Mouse (Mus musculus) B cell, adult 2 months (primary cell): Measurements from ENCODE around the gene Upf1.
A peak's percentile ranks its signal among the peaks of the same experiment; 100 is the strongest.

Source experiments
- DNase-seq, 2 experiments: peaks; one replicate each; pipeline ENCODE4 v3.0.0; 2022

Upf1 gene

GRCm38 (mm10) chr8:70356111-70356510 lies 3.0 kb upstream of the Upf1 start:
- DNase-seq, result no peak

DNA sequence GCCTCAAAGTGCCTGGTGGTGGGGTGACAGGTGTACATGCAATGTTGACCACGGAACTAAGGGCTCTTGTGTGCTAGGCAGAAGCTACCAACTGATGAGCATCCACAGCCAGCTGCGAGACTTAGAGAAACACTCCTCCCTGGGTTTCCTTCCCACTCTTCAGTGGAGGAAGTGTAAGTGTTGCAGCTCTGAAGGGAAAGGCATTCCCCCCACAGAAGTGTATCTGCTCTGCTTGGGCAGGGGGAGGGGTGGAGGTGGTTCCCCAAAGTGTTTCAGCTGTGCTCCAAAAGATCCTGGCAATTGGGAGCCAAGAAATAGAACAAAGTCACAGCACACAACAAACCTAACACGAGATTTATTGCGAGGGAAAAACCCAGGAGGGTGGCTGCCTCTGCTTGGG lies 926 bp upstream of the Upf1 start:
- DNase-seq, result no peak

DNA sequence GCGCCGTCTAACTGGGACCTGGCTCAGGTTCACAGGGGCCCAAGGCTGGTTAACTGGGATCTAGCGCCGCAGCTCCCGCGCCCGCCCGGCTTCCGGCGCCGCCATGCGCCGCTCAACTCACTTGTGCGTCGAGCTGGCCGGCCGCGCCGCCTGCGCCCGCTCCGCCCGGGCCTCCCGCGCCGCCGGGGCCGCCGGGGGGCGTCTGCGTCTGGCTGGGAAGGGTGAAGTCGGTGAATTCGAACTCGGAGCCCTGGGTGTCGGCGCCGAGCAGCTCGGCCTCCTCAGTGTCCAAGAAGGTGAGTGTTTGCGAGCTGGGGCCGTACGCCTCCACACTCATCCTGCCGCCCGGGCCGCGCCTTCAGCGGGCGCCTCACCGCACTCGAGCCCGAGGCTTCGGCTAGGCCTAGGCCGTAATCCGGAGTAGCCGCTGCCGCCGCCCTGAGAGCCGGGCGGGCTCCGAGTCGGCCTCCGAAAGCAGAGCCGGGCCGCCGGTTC lies 374 bp downstream of the Upf1 start:
- DNase-seq, result peak; percentile 75 to 78

DNA sequence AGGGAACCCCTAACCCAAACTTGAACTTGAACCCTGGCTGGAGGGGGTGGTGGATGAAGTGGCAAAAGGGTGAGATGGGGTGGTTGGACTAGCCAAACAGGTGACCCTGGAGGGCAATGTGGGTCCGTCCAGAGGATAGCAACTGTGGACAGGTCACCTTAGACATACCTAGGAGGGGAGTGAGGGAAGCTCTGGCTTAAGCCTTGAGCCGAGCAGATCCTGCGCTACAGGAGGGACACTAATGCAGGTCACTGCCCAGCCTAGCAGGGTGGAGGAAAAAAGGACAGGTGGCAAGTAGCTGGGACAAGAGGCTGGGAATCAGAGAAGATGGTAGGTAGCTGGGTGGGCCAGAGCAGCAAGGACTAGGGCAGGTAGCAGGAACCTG lies 1.1 kb downstream of the Upf1 start:
- no peak for DNase-seq

GRCm38 (mm10) chr8:70351035-70351999 lies 1.8 kb downstream of the Upf1 start:
- DNase-seq, result no peak

GRCm38 (mm10) chr8:70347860-70348420 lies 5.1 kb downstream of the Upf1 start:
- no peak for DNase-seq

DNA sequence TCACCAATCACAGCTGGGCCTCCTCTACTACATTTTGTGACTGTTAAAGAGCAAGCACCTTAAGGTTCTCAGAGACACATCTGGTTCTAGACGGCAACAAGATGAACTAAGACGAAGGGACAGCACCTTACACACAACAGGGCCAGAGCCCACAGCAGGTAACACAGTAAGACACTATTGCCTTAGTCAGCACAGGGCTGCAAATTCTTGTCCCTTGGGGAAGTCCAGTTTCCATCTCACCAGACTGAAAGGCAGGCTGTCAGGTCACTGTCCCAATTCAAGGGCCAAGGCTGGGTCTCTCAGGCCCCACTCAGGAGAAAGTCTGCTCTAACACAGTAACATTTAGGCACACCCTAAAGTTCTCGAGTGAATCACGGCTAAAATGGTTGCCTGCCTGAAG lies 5.6 kb downstream of the Upf1 start:
- no peak for DNase-seq

DNA sequence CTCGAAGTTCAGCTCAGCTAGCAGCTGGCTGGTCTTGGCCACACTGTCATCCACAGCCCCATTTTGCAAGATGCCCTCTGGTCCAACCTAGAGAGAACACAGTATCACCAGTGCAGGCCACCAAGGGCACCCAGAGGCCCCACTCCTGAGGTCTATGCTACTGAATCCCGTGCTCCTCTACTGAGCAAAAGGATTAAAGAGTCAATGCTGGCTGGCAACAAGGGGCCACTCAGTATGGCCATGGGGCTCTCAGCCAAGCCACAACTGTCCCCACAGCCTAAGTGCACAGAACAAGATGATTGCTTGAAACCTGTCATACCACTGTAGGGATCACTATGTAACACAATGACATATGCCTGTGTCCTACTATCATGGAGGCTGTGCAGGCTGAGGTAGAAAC lies 8.8 kb downstream of the Upf1 start:
- no peak for DNase-seq

DNA sequence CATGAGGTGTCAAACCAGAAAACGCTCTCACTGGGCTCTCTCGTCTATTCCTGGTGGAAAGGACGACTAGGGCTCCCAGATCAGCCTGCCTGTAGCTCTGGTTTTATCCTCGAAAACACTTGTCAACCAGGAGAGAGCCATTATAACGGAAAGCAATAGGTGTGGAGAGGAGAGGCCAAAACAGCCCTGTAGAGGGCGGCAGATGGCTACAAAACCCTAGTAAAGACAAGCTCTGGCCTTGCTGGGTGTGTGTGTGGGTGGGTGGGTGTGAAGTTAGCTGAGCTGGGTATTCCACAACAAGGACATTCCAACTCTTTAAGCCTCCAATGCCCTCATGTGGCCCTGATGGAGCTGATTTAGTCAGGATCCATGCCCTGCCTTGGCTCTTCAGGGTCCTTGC lies 9.4 kb downstream of the Upf1 start:
- peak; percentile 39 to 46 for DNase-seq

DNA sequence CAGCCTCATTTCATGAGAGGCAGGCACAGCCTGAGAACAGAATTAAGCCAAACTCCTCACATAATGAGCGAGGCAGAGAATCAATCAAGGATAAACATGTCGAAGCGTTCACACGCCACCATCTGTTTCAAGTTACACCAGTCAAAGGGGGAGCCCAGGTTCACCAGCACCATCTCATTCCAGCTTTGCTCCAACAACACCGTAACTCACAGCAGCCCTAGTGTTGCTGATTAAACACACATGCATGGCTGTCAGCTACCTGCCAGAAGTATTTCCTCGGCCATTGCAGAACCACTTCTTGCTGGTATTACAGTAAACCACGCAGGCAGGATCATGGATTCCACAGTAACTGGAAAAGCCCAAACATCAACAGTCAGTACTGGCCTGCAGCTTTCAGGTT lies 10.0 kb downstream of the Upf1 start:
- no peak for DNase-seq

- DNase-seq, result no peak
These were observed 11.1 kb downstream of the Upf1 start for GRCm38 (mm10) chr8:70342007-70342406.

DNA sequence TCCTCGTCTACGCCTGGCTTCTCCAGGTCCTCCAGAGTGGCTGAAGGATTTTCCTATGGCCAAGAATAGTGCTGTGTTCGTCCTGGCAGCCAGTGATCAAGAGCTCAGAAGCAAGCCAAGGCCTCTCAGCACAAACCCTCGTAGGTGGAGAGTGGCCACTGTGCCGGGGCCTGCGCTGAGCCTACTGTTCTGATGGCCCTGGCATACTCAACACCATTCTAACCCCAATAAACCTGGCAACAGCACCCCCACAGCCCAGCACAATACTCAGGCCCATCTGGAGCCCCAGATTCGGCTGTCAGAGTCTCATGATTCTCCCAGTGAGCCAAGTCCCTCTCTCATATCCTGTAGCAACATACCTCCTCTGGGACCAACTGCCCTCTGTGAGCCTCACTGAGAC lies 12.4 kb downstream of the Upf1 start:
- no peak for DNase-seq

DNA sequence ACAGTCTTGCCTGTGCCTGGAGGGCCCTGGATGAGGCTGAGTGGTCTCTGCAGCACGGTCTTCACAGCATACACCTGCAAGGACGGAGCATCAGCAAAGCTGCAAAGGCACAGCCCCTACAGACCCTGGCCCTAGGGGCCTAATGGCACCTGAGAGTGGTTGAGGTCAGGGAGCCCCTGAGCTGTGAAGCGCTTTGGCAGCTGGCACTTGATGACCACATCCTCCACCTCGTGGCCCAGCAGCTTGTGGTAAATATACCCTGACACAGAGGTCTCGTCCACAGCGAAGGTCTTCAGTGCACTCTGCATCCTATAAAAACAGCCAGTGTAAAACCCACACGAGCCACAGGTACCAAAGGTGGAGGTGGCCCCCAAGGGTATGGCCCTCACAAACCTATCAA lies 14.1 kb downstream of the Upf1 start:
- no peak for DNase-seq

DNA sequence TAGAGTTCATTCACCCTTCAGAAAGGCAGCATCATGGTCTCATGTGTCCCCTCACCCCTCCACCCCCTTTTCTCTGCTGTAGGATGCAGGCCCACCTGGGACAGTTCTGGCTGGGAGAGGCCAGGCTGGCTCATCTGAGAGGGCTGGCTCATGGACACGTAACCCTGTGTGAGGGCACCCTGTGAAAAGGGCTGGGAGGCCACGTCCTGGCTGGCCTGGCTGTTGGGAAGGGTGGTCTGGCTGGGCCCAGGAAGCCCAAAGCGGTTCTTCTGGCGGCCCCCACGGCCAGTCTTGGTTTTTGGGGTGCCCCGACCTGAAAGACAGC lies 20.2 kb downstream of the Upf1 start:
- DNase-seq, result no peak

- no peak for DNase-seq
These were observed 20.8 kb downstream of the Upf1 start for GRCm38 (mm10) chr8:70332070-70332877.

DNA sequence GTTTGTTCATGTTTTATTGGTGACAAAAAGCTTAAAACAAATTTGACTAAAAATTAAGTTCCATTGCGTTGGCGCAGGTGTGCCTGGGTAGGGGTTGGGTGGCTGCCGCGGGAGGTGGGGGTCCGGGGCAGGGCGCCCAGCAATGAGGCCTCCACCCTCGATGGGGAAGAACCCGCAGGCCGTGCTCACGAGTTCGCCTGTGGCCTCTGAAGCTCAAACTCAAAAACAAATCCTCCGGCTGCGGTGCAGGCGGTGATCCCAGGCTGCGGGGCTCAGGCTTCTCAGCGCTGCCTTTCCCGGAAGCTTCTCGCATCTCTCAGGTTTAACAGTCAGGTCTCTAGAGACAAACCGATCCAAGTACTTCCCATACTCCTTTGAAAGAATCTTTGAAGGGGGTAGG lies 21.6 kb downstream of the Upf1 start:
- DNase-seq, result no peak

DNA sequence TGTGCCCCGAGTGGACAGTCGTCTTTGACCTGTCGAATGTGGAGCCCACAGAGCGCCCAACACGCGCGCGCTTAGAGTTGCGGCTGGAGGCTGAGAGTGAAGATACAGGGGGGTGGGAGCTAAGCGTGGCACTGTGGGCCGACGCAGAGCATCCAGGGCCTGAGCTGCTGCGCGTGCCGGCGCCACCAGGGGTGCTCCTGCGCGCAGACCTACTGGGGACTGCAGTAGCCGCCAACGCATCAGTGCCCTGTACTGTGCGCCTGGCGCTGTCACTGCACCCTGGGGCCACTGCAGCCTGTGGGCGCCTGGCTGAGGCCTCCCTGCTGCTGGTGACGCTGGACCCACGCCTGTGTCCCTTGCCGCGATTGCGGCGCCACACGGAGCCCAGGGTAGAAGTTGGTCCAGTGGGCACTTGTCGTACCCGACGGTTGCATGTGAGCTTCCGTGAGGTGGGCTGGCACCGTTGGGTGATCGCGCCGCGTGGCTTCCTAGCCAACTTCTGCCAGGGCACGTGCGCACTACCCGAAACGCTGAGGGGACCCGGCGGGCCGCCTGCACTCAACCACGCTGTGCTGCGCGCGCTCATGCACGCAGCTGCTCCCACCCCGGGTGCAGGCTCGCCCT lies 22.2 kb downstream of the Upf1 start:
- DNase-seq, result no peak

- no peak for DNase-seq
These were observed 23.0 kb downstream of the Upf1 start for GRCm38 (mm10) chr8:70329835-70330740.

GRCm38 (mm10) chr8:70329124-70329834 lies 23.8 kb downstream of the Upf1 start, which contains the start of gene Gdf1:
Gene Gdf1 (plus strand): TSS chr8:70329817.
- DNase-seq, result no peak

DNA sequence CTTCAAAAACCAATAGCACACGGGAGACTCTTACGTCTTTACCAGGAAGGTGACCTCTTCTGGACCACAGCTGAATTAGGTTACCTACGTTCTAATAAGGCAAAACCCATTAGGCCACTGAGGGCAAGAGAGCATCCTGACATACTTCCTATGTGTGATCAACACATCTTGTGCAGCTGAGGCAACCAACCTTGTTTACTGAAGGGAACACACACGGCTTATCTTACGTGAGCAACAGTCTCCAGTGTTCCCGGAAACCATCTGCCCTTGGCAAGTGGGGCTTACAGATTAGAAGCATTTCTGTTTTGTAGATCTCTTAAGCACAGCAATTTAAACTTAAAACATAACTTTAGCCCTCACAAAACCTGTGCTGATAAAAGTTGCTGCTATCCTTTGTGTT lies 25.6 kb downstream of the Upf1 start:
- no peak for DNase-seq

GRCm38 (mm10) chr8:70323716-70324115 lies 29.4 kb downstream of the Upf1 start:
- no peak for DNase-seq
